Mouse (Mus musculus): ENCODE results near the gene Ing2. TPM values are rescaled to one million over a fixed set of nuclear protein-coding genes. Genes with fewer than 3 reads are reported as not detected.

Ing2 gene
- total RNA-seq (2021), result 1 to 10 TPM; 6.5 to 6.8 TPM

- peak; percentile 100 for DNase-seq
- intact Hi-C loops (cut with DNase I), result loop anchor here (1.0 to 10.0 kb wide), 5 partner anchors 38 to 300 kb away; partner anchors contain the start of genes Cdkn2aip, Rwdd4a and Trappc11
Measured at GRCm38 (mm10) chr8:47674777-47675710, at the start of gene Ing2. Gene Ing2 (minus strand): TSS chr8:47675556.

DNA sequence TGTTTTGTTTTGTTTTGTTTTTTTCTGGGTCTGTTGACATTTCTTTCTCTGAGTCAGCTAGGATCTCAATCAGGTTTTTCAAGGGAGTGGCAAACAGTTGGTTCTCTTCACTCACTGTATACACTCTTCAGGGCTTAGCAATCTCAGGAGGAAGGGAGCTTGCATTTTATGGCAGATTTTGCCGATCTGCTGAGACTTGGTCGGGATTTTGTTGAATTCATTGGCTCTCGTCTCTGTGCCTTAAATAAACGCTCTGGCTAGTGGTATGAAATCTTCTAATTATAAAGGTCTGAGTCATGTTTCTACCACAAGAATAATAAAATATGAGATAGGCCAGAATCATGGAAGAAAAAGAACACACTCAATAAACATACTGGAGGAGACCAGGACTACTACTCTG lies 46.3 kb upstream of the Ing2 start:
- intact Hi-C loops (cut with DNase I), result no loop called here

GRCm38 (mm10) chr8:47718641-47719040 lies 43.3 kb upstream of the Ing2 start:
- no peak for DNase-seq
- intact Hi-C loops (cut with DNase I), result no loop called here

More for the DNA sequence above, 46.3 kb upstream of the Ing2 start:
- no peak for DNase-seq

GRCm38 (mm10) chr8:47713761-47714745 lies 38.7 kb upstream of the Ing2 start, which contains the start of gene Cdkn2aip:
Gene Cdkn2aip (minus strand): TSS chr8:47713932.
- intact Hi-C loops (cut with DNase I), result loop anchor here (1.0 to 5.0 kb wide), 3 partner anchors 39 to 278 kb away; partner anchors contain the start of genes Ing2, Rwdd4a, Trappc11 and Wwc2
- peak; percentile 95 to 97 for DNase-seq

DNA sequence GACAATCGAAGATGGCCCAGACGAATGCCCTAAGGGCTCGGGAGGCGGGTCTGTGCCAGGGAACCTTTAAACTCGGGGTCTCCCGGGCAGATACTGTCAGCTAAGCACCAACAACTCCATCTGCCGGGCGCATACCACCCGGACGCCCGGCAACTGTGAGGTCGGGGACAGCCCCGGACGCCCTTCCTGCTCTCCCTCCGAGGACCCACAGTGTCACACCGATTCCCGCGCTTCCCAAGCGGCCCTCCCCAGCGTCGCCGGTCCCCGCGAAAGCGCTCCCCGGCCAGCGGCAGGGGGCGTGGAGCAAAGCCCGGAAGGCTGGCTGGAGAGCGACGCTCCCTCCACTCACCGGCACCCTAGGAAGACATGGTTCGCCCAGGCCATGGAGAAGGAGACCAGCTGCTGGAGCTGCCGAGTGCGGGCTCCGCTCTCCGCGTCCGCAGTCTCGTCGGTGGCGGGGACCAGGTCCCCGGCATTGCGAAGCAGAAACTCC lies 37.9 kb upstream of the Ing2 start:
- no peak for DNase-seq
- intact Hi-C loops (cut with DNase I), result loop anchor here (1.0 to 5.0 kb wide), 3 partner anchors 38 to 279 kb away; partner anchors contain the start of genes Ing2, Rwdd4a, Trappc11 and Wwc2

- intact Hi-C loops (cut with DNase I), result no loop called here
- DNase-seq, result no peak
Measured at GRCm38 (mm10) chr8:47708106-47708505, 32.8 kb upstream of the Ing2 start.

GRCm38 (mm10) chr8:47706746-47707145 lies 31.4 kb upstream of the Ing2 start:
- DNase-seq, result no peak
- intact Hi-C loops (cut with DNase I), result no loop called here

GRCm38 (mm10) chr8:47702333-47702732 lies 27.0 kb upstream of the Ing2 start:
- DNase-seq, result no peak
- intact Hi-C loops (cut with DNase I), result no loop called here

DNA sequence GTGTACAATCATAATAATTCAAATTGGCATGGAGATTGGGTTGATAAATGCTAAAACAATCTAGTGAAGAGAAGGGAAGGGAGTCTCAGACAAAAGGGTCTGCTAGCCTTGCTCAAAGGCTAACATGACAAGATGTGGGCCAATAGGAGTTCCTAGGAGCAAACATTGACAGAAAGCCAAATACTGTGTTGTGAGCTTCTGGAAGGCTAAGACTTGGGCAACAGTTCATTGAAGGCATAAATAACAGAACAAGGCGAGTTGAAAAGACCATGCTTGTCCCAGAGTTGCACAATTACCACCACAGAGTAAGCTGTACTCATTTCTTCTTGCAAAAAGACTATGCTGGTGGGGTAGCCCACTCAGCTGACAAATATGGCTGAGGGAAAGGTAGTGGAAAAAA lies 22.3 kb upstream of the Ing2 start:
- intact Hi-C loops (cut with DNase I), result no loop called here
- no peak for DNase-seq

- intact Hi-C loops (cut with DNase I), result no loop called here
- no peak for DNase-seq
Measured at GRCm38 (mm10) chr8:47695431-47696105, 20.2 kb upstream of the Ing2 start.

DNA sequence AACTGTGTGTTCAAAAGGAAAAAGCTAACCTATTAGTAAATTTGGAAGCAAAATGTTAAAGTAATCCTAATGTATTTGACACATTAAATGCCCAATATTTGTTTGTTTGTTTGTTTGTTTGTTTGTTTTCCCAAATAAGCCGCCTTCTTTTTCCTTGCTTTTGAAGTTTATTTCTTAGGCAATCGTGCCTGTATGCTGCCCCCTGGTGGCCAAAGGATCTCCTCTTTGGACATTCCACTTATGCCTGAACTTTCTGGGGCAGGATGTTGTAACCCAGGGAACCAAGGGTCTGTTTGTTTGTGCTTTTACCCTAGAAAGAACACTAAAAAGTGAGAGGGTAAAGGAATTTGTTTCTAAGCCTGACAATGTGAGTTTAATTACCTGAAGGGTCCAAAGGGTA lies 17.8 kb upstream of the Ing2 start:
- peak; percentile 80 to 90 for DNase-seq
- intact Hi-C loops (cut with DNase I), result loop anchor here (2.0 kb wide), 3 partner anchors 140 to 676 kb away; partner anchors contain the start of genes Rwdd4a and Trappc11

- intact Hi-C loops (cut with DNase I), result loop anchor here (2.0 kb wide), 4 partner anchors 15 to 675 kb away; partner anchors contain the start of genes Rwdd4a and Trappc11
- DNase-seq, result no peak
Measured at GRCm38 (mm10) chr8:47691831-47692230, 16.5 kb upstream of the Ing2 start.

- intact Hi-C loops (cut with DNase I), result loop anchor here (2.0 kb wide), 1 partner anchor 15 kb away; no protein-coding TSS in a partner anchor
- DNase-seq, result no peak
Measured at GRCm38 (mm10) chr8:47691303-47691702, 15.9 kb upstream of the Ing2 start.

GRCm38 (mm10) chr8:47690674-47691078 lies 15.3 kb upstream of the Ing2 start:
- intact Hi-C loops (cut with DNase I), result loop anchor here (2.0 kb wide), 1 partner anchor 14 kb away; no protein-coding TSS in a partner anchor
- peak; percentile 29 to 52 for DNase-seq

DNA sequence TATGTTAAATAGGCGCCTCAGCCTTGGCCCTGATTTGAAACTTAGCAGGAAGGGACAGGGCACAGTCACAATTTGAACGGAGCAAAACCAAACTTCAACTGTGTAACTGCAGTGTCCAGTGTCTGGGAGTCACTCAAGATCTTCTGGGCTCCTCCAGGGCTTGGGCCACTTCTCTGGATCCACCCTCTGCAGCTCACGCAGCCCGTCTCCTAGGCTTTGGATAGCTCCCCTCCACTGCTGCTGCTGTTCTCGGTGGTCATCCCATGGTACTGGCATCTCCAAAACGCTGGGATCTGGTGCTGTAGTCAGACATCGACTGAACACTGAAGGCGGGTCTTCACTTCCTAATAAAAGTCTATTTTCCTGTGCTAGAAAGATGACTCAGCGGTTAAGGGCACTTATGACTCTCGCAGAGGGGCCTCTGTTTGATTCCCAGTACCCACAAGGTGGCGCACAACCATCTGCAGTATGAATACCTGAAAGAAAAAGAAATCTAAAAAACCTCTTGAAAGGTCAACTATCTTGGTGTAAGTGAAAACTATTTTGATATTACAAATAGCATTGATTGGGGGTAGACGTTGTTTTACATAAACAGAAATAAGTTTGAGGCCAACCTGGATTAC lies 14.5 kb upstream of the Ing2 start:
- intact Hi-C loops (cut with DNase I), result loop anchor here (2.0 kb wide), 1 partner anchor 13 kb away; no protein-coding TSS in a partner anchor
- peak in 1 of 2 experiments; percentile 28 for DNase-seq

DNA sequence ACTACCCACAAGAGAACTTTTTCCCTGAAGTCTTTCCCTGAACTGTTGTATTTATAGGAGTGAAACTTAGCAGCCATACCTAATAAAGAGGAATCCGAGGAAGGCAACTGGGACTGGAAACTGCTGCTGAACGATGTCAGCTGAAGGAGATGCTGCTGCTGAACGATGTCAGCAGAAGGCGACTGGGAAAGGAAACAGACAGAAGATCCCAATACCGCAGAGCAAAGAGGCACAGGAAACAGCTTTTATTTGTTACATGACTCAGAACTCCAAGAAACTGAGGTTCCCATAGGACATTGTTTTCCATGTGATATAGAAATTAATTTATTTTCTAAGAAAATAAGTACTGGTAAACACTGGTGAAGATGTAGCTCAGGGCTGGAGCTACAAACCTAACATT lies 9.1 kb upstream of the Ing2 start:
- no peak for DNase-seq
- intact Hi-C loops (cut with DNase I), result no loop called here

GRCm38 (mm10) chr8:47683994-47684393 lies 8.6 kb upstream of the Ing2 start:
- intact Hi-C loops (cut with DNase I), result no loop called here
- DNase-seq, result no peak

- intact Hi-C loops (cut with DNase I), result no loop called here
- DNase-seq, result no peak
Measured at GRCm38 (mm10) chr8:47680306-47680705, 5.0 kb upstream of the Ing2 start.

DNA sequence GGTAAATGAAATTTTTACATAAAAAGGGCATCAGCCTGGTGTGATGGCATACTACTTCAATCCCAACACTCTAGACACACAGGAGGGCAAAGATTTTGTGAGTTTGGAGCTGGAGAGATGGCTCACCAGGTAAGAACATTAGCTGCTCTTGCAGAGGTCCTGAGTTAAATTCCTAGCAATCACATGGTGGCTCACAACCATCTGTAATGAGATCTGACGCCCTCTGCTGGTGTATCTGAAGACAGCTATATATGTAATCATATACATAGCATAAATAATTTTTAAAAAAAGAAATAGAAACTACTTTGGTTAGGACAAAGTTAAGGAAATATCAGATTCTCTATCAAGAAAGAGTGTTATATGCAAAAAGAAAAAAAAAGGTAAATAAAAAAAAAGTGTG lies 4.2 kb upstream of the Ing2 start:
- no peak for DNase-seq
- intact Hi-C loops (cut with DNase I), result loop anchor here (5.0 to 10.0 kb wide), 4 partner anchors 122 to 305 kb away; partner anchors contain the start of genes Rwdd4a and Trappc11

Data from heart, postnatal 36 days (tissue).